Mouse (Mus musculus) cerebellum, adult 2 months (tissue): ENCODE results near the gene Parp8.

Experiments
- CTCF ChIP-seq: fragments of 200-500 bp; IDR thresholded peaks from 2 replicates; pipeline ENCODE4 v1.5.1; 2011; ENCODE audit warnings: low read depth, mild to moderate bottlenecking, control low read depth, low read length, moderate library complexity, borderline replicate concordance; ENCODE audit not compliant: insufficient read depth
- POLR2A ChIP-seq: fragments of 200-500 bp; IDR thresholded peaks from 2 replicates; pipeline ENCODE4 v1.6.1; 2011; ENCODE audit warnings: low read length, control low read depth, borderline replicate concordance; ENCODE audit not compliant: insufficient read depth

- TF ChIP-seq CTCF (no peak), POLR2A (no peak)
These were observed 74.0 kb downstream of the Parp8 start for GRCm38 (mm10) chr13:116951336-116951735.
